Mouse (Mus musculus) large intestine, adult 2 months (tissue): ENCODE measurements at regions not wholly inside any gene's neighbourhood (a gene's known extent, or its start where the extent isn't known, plus 50 kb on each side); places are given as distances from the start of the nearest gene placed in this dataset.

ENCODE experiments used
- DNase-seq: peaks from one replicate; pipeline ENCODE4 v3.0.0-alpha.2; 2012; ENCODE audit warnings: low read depth, low spot score
- WGBS: fragments of 180-500 bp; shearing (Covaris S2); methylation state at CpG from one replicate; pipeline ENCODE4 v1.1.7; 2018; 5-methylcytosine and 5-hydroxymethylcytosine counted together

- WGBS: 89% methylated on average over 2 of the region's 2 CpGs
- no peak for DNase-seq
Observed at GRCm38 (mm10) chr13:70177066-70177465, 374.9 kb downstream of the Med10 start.

- DNase-seq: no peak
- 29% methylated on average over 8 of the region's 8 CpGs for WGBS
Observed at GRCm38 (mm10) chr13:70178073-70178491, 375.9 kb downstream of the Med10 start.

GRCm38 (mm10) chr13:70190978-70191377 is 388.8 kb downstream of the Med10 start:
- WGBS: 78% methylated on average over 4 of the region's 4 CpGs
- DNase-seq: no peak

GRCm38 (mm10) chr13:70192101-70193025 is 390.2 kb downstream of the Med10 start:
- 82% methylated on average over 13 of the region's 13 CpGs for WGBS
- DNase-seq: no peak

GRCm38 (mm10) chr13:70193270-70193669 is 391.1 kb downstream of the Med10 start:
- DNase-seq: no peak
- 85% methylated on average over 9 of the region's 9 CpGs for WGBS

DNA sequence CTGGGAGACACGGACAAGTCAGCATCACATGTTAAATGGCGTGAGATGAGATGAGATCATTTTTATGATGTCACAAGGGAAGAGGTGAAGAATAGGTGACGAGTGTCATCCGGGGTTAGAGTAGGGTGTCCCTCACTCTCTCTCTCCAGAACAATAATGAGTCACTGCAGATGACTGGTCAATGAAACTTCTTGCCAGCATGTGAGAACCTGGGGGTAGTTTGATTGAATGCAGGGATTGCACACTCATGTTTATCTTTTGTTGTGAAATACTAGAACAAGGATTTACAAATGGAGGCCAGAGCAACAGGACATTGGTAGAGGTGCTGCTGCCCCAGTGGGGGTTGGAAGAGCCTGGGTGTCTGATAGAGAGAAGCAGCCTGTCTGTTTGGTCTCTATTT is 393.7 kb downstream of the Med10 start:
- 74% methylated on average over 4 of the region's 4 CpGs for WGBS
- no peak for DNase-seq

DNA sequence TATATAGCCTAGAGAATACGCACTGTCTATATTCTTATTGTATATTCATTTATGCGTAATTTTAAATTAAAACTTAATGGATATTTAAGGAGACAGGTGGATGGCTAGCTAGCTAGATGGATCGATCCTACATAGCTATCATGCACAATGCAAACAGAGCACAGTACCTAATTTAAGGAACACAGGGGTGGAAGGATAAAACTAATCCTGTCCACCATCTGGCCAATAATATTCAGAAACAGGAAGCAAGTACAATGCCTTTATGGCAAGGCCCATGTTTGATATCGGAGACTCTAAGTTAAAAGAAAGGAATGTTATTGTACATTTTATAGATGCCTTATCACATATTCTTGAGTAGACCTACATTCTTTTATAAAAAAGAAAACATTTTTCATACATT is 396.4 kb downstream of the Med10 start:
- DNase-seq: no peak
- WGBS: 82% methylated on average over 4 of the region's 4 CpGs

DNA sequence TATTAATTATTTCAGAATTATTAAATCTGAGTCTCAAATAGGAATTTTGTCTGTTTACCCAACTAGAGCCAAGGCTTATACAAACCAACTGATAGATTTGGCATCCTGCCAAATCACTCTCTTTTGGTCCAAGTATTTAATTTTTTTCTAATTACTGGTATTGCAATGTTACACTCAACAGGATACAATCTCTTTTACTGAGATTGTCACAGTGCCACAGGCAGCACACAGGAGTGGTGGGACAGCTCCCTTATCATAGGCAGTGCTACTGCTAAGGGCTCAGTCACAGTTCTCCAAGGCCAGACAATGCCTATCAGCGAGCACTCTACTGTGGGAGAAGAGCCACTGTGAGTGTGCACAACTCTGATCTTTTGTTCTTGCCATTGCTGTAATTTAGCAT is 396.9 kb downstream of the Med10 start:
- 68% methylated on average over 1 of the region's 1 CpGs for WGBS
- DNase-seq: no peak

DNA sequence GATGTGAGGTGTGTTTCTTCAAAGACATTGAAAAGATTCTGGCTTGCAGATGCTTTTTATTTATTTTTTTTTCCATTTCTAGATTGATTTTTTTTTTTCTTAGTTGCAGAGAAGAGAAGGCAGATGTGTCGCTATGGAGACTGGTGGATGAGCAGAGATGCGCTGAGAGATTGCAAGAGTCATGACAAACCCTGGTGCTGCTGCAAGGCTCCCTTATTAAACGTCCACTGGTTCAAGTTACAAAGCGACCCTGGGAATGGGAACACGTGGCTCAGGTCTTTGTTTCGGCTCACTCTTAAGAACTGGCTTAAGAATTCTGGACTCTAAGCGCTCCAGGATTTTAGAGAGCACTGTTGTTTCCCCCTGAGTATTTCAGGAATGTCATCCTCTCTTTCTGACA is 403.1 kb downstream of the Med10 start:
- DNase-seq: no peak
- WGBS: 61% methylated on average over 7 of the region's 7 CpGs

- 56% methylated on average over 3 of the region's 3 CpGs for WGBS
- DNase-seq: no peak
Observed at GRCm38 (mm10) chr13:70210158-70210557, 408.0 kb downstream of the Med10 start.

DNA sequence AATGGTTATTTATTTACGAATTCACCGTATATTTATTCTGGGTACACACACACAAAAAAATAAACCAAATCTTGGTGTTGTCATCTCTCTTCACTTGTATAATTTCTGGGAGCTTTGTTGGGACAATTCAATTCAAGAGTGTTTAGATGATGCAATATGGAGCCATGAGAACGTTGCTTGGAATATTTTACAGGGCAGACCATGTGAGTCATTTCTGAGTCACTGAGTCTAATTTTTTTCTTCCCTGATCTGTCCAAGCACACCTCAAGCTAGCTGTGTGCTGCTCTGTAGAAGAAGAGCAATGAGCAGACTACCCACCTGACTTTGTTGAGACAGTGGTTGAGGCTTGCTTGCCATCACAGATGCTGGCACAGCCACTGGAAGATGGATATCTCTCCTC is 410.8 kb downstream of the Med10 start:
- DNase-seq: no peak
- 65% methylated on average over 3 of the region's 3 CpGs for WGBS

DNA sequence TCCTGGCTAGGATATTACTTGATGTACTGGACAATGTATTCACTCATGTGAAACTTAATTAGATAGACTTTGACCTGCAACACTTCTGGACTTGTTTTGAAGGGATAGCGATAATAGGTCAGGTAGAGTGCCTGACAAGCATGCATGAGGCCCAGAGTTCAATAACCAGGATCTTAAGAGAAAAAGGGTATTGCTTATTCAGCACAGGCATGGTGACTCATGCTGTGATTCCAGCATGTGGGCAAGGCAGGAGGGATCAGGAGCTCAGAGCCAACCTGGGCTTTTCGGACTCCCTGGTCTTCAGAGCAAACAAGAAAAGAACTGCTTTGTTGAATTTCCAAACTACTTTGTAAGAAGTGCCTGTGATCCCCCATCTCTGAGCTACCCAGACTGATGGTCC is 411.4 kb downstream of the Med10 start:
- DNase-seq: no peak

GRCm38 (mm10) chr13:70214022-70214654 is 411.9 kb downstream of the Med10 start:
- no peak for DNase-seq
- WGBS: 28% methylated on average over 10 of the region's 10 CpGs

More for the DNA sequence above, 411.4 kb downstream of the Med10 start:
- WGBS: 70% methylated on average over 2 of the region's 2 CpGs

GRCm38 (mm10) chr13:70216134-70216533 is 413.9 kb downstream of the Med10 start:
- 79% methylated on average over 6 of the region's 6 CpGs for WGBS
- DNase-seq: no peak

GRCm38 (mm10) chr13:70217429-70218133 is 415.4 kb downstream of the Med10 start:
- 61% methylated on average over 15 of the region's 15 CpGs for WGBS
- DNase-seq: no peak

GRCm38 (mm10) chr13:70223485-70223884 is 413.9 kb downstream of the Ice1 start:
- WGBS: 84% methylated on average over 5 of the region's 5 CpGs
- no peak for DNase-seq

DNA sequence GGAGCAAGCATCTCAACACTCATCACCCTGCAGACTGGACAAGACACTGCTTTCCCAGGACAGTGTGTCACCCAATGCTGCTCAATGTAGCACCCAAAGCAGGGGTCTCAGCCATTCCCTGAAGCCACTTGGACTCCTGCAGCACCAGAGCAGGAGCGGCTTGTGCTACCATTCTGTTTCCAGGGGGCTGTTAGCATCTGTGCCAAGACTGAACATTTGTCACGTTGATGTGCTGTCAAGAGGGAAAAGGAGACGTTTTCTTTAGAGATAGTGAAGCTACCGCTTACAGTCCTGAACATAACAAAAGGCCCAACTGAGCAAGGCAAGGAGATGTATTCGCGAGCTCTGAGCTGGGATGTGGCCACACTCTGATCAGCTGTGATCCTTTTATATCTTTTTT is 410.3 kb downstream of the Ice1 start:
- no peak for DNase-seq
- WGBS: 78% methylated on average over 6 of the region's 6 CpGs

DNA sequence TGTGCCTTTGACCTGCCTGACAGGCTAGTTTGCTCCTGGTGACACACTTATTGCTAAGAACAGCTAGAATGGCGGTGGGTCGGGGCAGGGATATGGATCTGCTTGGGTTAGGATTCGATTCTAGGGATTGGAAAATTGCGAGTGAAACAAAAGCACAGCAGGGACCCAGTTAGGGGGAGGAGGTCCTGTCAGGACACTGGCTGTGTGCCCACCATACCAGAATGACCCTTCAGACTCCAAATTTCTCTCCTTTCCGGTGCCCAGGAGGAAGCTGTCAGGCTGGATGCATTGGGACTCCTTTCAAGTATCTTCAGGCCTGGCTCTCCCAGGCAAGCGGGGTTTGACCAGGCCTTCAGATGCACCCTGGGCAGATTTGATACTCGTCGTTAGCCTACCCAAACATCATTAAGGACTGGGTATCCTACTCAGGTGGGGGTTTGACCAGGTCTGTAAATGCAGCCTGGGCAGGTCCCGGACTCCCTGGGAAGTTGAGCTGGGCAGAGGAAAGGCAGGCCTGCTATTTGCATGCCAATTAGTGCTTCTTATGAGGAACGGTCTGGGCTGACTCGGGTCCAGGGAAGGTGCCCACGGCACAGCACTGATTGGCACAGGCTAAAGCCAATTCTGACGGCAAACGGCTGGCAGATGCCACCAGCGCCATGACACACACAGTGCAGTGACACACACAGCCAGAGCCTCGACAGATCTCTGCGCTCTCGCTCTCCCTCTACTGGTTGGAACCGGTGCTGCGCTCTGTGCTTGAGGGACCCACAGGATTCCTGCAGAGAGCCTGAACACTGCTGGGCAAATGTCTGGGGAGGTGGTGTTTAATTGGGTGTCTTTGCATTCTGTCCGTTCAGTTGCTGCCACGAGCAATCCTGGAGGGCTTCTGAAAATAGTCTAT is 403.3 kb downstream of the Ice1 start:
- DNase-seq: no peak

GRCm38 (mm10) chr13:70243598-70244157 is 393.8 kb downstream of the Ice1 start:
- WGBS: 92% methylated on average over 4 of the region's 4 CpGs
- DNase-seq: no peak

More for the DNA sequence above, 403.3 kb downstream of the Ice1 start:
- WGBS: 38% methylated on average over 22 of the region's 22 CpGs
